Mouse (Mus musculus): ENCODE measurements around the gene H3f3a.

Gene H3f3a

GRCm38 (mm10) chr1:180823716-180824115 is 10.0 kb upstream of the H3f3a start:
- no peak for DNase-seq (ENCODE audit: low spot score in 2 of 2)

- no peak for DNase-seq (ENCODE audit: low spot score in 2 of 2)
These were observed 8.5 kb upstream of the H3f3a start for GRCm38 (mm10) chr1:180822276-180822675.

- DNase-seq (ENCODE audit: low spot score in 2 of 2): no peak
These were observed 7.4 kb upstream of the H3f3a start for GRCm38 (mm10) chr1:180821101-180821500.

- DNase-seq (ENCODE audit: low spot score in 2 of 2): no peak
These were observed 4.3 kb upstream of the H3f3a start for GRCm38 (mm10) chr1:180818000-180818399.

GRCm38 (mm10) chr1:180815371-180816024 is 1.8 kb upstream of the H3f3a start:
- DNase-seq (ENCODE audit: low spot score in 2 of 2): no peak

- peak; percentile 94 to 96 for DNase-seq (ENCODE audit: low spot score in 2 of 2)
These were observed 296 bp downstream of the H3f3a start for GRCm38 (mm10) chr1:180813409-180813884.

GRCm38 (mm10) chr1:180812463-180813408 is 1.0 kb downstream of the H3f3a start:
- DNase-seq (ENCODE audit: low spot score in 2 of 2): peak; percentile 51 to 61

GRCm38 (mm10) chr1:180811596-180812462 is 1.9 kb downstream of the H3f3a start:
- DNase-seq (ENCODE audit: low spot score in 2 of 2): no peak

- DNase-seq (ENCODE audit: low spot score in 2 of 2): no peak
These were observed 2.8 kb downstream of the H3f3a start for GRCm38 (mm10) chr1:180810976-180811375.

GRCm38 (mm10) chr1:180808831-180809230 is 4.9 kb downstream of the H3f3a start:
- no peak for DNase-seq (ENCODE audit: low spot score in 2 of 2)

- no peak for DNase-seq (ENCODE audit: low spot score in 2 of 2)
These were observed 9.9 kb downstream of the H3f3a start for GRCm38 (mm10) chr1:180803881-180804280.

- no peak for DNase-seq (ENCODE audit: low spot score in 2 of 2)
These were observed 12.2 kb downstream of the H3f3a start for GRCm38 (mm10) chr1:180801466-180801994.

- DNase-seq (ENCODE audit: low spot score in 2 of 2): no peak
These were observed 12.9 kb downstream of the H3f3a start for GRCm38 (mm10) chr1:180800814-180801213.

GRCm38 (mm10) chr1:180800022-180800421 is 13.7 kb downstream of the H3f3a start:
- no peak for DNase-seq (ENCODE audit: low spot score in 2 of 2)

- no peak for DNase-seq (ENCODE audit: low spot score in 2 of 2)
These were observed 14.5 kb downstream of the H3f3a start for GRCm38 (mm10) chr1:180799253-180799652.

- no peak for DNase-seq (ENCODE audit: low spot score in 2 of 2)
These were observed 15.1 kb downstream of the H3f3a start for GRCm38 (mm10) chr1:180798660-180799059.

- DNase-seq (ENCODE audit: low spot score in 2 of 2): no peak
These were observed 19.6 kb downstream of the H3f3a start for GRCm38 (mm10) chr1:180794170-180794569.

GRCm38 (mm10) chr1:180793445-180794117 is 20.2 kb downstream of the H3f3a start:
- no peak for DNase-seq (ENCODE audit: low spot score in 2 of 2)

- DNase-seq (ENCODE audit: low spot score in 2 of 2): no peak
These were observed 20.9 kb downstream of the H3f3a start for GRCm38 (mm10) chr1:180792814-180793213.

- DNase-seq (ENCODE audit: low spot score in 2 of 2): no peak
These were observed 21.8 kb downstream of the H3f3a start for GRCm38 (mm10) chr1:180791821-180792480.

Data from heart, adult 9 months (tissue).